Mouse (Mus musculus) midbrain, embryonic 15.5 days (tissue): Measurements from ENCODE around the gene Hacl1. TPM values are rescaled to one million over a fixed set of nuclear protein-coding genes. Genes with fewer than 3 reads are reported as not detected.

ENCODE experiments used
- ATAC-seq: fragments of 200-750 bp; cut with Nextera tagmentation; replicated peaks from 2 replicates; pipeline ENCODE4 v1.8.0; 2017; ENCODE audit warnings: moderate TSS enrichment
- H3K27ac ChIP-seq: fragments of 300-500 bp; sonication (generic); 2 replicates; pipeline ENCODE4 v1.5.1; 2015; ENCODE audit warnings: mild to moderate bottlenecking, inconsistent platforms
- H3K27me3 ChIP-seq: fragments of 300-500 bp; sonication (generic); replicated peaks from 2 replicates; pipeline ENCODE4 v1.6.1; 2015; ENCODE audit warnings: inconsistent platforms
- H3K36me3 ChIP-seq: fragments of 300-500 bp; sonication (generic); replicated peaks from 2 replicates; pipeline ENCODE4 v1.6.1; 2015; ENCODE audit warnings: inconsistent platforms
- H3K4me1 ChIP-seq: fragments of 300-500 bp; sonication (generic); 2 replicates; pipeline ENCODE4 v1.6.1; 2015; ENCODE audit warnings: inconsistent platforms
- H3K4me2 ChIP-seq: fragments of 300-500 bp; sonication (generic); 2 replicates; pipeline ENCODE4 v1.6.1; 2015; ENCODE audit warnings: inconsistent platforms, mild to moderate bottlenecking, moderate library complexity
- H3K4me3 ChIP-seq: fragments of 300-500 bp; sonication (generic); 2 replicates; pipeline ENCODE4 v1.5.1; 2015; ENCODE audit warnings: mild to moderate bottlenecking, inconsistent platforms
- H3K9ac ChIP-seq: fragments of 300-500 bp; sonication (generic); 2 replicates; pipeline ENCODE4 v1.6.1; 2015; ENCODE audit warnings: mild to moderate bottlenecking, inconsistent platforms
- H3K9me3 ChIP-seq: fragments of 300-500 bp; sonication (generic); 2 replicates; pipeline ENCODE4 v1.6.1; 2016; ENCODE audit warnings: inconsistent platforms
- WGBS: fragments of 180-500 bp; shearing (Covaris S2); methylation state at CpG from one replicate; pipeline ENCODE4 v1.1.7; 2015; ENCODE audit warnings: mixed read lengths; 5-methylcytosine and 5-hydroxymethylcytosine counted together
- polyA plus RNA-seq: library from polyadenylated mRNA; unstranded; fragments of >200 nt; fragmentation: Nextera tagmentation; extraction: Ambion mirVana; gene quantifications from 2 replicates; pipeline ENCODE4 v1.2.1, GENCODE M21; 2015

Gene Hacl1
- polyA plus RNA-seq, 1 experiment from 2014 or later = 6.2 TPM

- WGBS = 77% methylated on average over 9 of the region's 9 CpGs
- Histone ChIP-seq H3K27ac (no peak overlapping the region), H3K9ac (no peak overlapping the region), H3K4me1 (no peaks in the 10 kb centered on the region), H3K4me2 (no peak overlapping the region), H3K27me3 (no peaks in the 10 kb centered on the region), H3K36me3 (no peaks in the 10 kb centered on the region), H3K4me3 (no peak overlapping the region), H3K9me3 (no peaks in the 10 kb centered on the region)
- ATAC-seq = no peak
Measured at GRCm38 (mm10) chr14:31557784-31558183, 83.3 kb downstream of the Hacl1 start.

- WGBS = 81% methylated on average over 8 of the region's 8 CpGs
Measured at GRCm38 (mm10) chr14:31557273-31557672, 83.8 kb downstream of the Hacl1 start.

GRCm38 (mm10) chr14:31556526-31557260, 84.4 kb downstream of the Hacl1 start:
- Histone ChIP-seq H3K27ac (no peak overlapping the region), H3K4me2 (no peak overlapping the region), H3K9me3 (no peaks in the 10 kb centered on the region), H3K36me3 (no peaks in the 10 kb centered on the region), H3K27me3 (no peaks in the 10 kb centered on the region), H3K4me1 (no peaks in the 10 kb centered on the region), H3K4me3 (no peak overlapping the region), H3K9ac (no peak overlapping the region)
- no peak for ATAC-seq
- WGBS = 85% methylated on average over 9 of the region's 9 CpGs

More at GRCm38 (mm10) chr14:31557273-31557672, 83.8 kb downstream of the Hacl1 start:
- no peak for ATAC-seq
- Histone ChIP-seq H3K27me3 (no peaks in the 10 kb centered on the region), H3K4me2 (no peak overlapping the region), H3K9ac (no peak overlapping the region), H3K27ac (no peak overlapping the region), H3K4me1 (no peaks in the 10 kb centered on the region), H3K4me3 (no peak overlapping the region), H3K9me3 (no peaks in the 10 kb centered on the region), H3K36me3 (no peaks in the 10 kb centered on the region)

GRCm38 (mm10) chr14:31555963-31556434, 85.1 kb downstream of the Hacl1 start:
- no peaks in the 10 kb centered on the region for H3K4me1 ChIP-seq
- no peak overlapping the region for H3K4me3 ChIP-seq
- no peak overlapping the region for H3K4me2 ChIP-seq
- no peaks in the 10 kb centered on the region for H3K9me3 ChIP-seq
- no peak overlapping the region for H3K9ac ChIP-seq
- H3K36me3 ChIP-seq = no peaks in the 10 kb centered on the region
- no peak overlapping the region for H3K27ac ChIP-seq
- ATAC-seq = no peak
- 78% methylated on average over 14 of the region's 14 CpGs for WGBS
- H3K27me3 ChIP-seq = no peaks in the 10 kb centered on the region

- Histone ChIP-seq H3K4me2 (no peak overlapping the region), H3K4me1 (no peaks in the 10 kb centered on the region), H3K9me3 (no peaks in the 10 kb centered on the region), H3K27ac (no peak overlapping the region), H3K9ac (no peak overlapping the region), H3K4me3 (no peak overlapping the region), H3K36me3 (no peaks in the 10 kb centered on the region), H3K27me3 (no peaks in the 10 kb centered on the region)
- 92% methylated on average over 7 of the region's 7 CpGs for whole genome bisulfite sequencing
- ATAC-seq = no peak
Measured at GRCm38 (mm10) chr14:31555021-31555420, 86.1 kb downstream of the Hacl1 start.

Other genes starting within 250 kb of the Hacl1 start
- gene Sh3bp5, start 205.2 kb downstream of the Hacl1 start, polyA plus RNA-seq = 151 and 161 TPM in 2 replicates
- gene Eaf1, start 146.9 kb downstream of the Hacl1 start, polyA plus RNA-seq = 8.4 and 10.1 TPM in 2 replicates
- gene Mettl6, start 146.2 kb downstream of the Hacl1 start, polyA plus RNA-seq = 42.5 and 48.7 TPM in 2 replicates
- gene Colq, start 49.9 kb downstream of the Hacl1 start, polyA plus RNA-seq = not detected in 2 replicates
- gene Gm49387, start 408 bp downstream of the Hacl1 start, polyA plus RNA-seq = 0.63 and 1.2 TPM in 2 replicates
- 13.8 and 16.2 TPM in 2 replicates for gene Btd, start 258 bp downstream of the Hacl1 start, polyA plus RNA-seq
- gene Ankrd28, start 189.4 kb upstream of the Hacl1 start, polyA plus RNA-seq = 9.5 and 10.3 TPM in 2 replicates